Mouse (Mus musculus): ENCODE results near the gene Abca8a.

GRCm38 (mm10) chr11:109981872-109982271, 113.9 kb downstream of the Abca8a start:
- no peak for TF ChIP-seq POLR2A (IDR thresholded peaks at IDR 0.05; ENCODE audit: low read depth, low read length)
- no peak for TF ChIP-seq CTCF (conservative IDR thresholded peaks at IDR 0.05; ENCODE audit: insufficient read depth, insufficient read length, low read depth, low read length)
